Mouse (Mus musculus) embryo, embryonic 11 days (tissue): ENCODE results near the gene Gm572.

Source experiments
- DNase-seq: peaks from one replicate; pipeline ENCODE4 v3.0.0-alpha.2; 2015

The Gm572 gene

GRCm38 (mm10) chr4:148667006-148667755 lies 24.1 kb downstream of the Gm572 start:
- no peak for DNase-seq

- no peak for DNase-seq
Measured at GRCm38 (mm10) chr4:148671230-148671947, 28.3 kb downstream of the Gm572 start.

DNA sequence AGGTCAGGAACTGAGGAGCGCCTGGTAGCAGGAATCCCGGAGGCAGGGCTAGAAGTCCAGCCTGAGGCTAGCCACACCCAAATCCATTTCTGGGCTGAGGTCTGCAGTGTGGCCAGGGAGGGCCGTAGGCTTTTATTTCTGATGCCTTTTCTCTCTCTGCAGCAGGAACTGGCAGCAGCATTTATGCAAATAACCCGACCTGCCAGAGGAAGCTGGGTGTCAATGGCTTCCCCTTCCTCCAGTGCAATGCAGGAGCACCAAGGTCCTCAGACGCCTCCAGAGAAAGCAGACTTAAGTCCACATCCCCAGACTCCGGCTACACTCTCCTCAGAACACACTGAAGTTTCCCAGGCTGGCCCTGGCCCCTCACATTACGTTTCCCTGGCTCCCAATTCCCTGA lies 31.9 kb downstream of the Gm572 start:
- DNase-seq, result no peak

DNA sequence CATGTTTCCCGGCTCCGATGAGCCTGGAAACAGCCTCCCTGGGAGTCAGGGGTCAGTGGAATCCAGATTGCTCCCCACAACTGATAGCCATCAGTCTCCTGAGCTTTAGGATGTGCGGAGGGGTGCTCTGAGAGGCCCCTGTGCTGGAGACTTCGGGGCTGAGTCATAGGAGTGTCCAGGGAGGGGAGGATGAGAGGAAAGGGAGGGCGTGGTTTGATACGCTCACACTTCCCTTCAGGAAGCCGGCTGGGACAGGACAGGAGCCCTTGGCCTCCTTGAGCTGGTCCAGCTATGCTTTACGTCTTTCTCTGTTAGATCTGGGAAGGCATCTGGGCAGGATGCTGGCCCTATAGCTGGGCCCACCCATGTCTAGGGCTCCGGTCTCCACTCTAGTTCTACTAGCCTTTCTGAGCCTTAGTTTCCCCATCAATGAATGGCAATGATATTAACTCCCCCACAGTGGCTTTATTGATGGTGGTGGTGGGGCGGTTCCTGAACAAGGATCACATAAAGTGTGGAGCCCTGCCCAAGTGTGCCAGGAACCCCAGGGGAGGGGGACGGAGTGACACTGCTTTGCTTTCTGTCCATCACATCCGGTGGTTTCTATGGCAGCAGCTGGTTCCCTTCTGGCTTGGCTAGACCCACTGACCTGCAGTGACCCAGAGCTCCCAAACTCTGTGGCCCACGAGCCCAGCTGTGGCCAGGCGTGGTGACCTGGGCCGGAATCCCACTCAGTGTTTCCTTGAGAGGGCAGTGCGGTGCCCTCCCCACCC lies 33.3 kb downstream of the Gm572 start:
- peak; percentile 71 for DNase-seq

DNA sequence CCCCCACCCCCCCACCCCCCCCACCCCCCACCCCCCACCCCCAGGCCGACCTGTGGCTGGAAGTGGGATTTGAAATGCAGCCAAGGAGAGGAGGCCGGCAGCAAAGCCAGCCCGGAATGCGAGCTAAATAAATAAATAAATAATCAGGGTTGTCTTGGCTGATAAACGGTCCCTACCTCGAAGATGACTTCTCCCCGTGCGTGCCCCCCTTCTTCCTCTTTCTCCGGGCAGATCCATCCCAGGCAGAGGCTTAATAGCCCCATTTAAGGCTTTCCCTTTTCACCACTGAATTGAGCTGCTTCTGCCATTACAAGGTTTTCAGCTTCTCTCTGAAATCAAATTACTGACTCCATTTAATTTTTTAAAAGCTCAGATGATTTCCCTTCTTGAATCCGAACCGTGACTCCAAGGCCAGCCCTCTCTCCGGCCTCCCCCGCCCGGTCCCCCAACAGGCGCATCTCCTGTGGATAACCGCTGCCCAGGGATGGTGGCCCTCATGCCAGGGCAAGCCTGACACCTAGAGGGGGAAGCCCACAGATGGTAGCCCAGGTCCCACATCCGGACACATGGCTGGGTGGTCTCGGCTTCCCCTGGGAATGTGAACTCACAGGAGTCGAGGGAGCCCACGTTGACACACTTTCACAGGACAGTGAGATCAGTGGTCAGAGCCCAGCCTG lies 34.0 kb downstream of the Gm572 start:
- DNase-seq, result no peak

DNA sequence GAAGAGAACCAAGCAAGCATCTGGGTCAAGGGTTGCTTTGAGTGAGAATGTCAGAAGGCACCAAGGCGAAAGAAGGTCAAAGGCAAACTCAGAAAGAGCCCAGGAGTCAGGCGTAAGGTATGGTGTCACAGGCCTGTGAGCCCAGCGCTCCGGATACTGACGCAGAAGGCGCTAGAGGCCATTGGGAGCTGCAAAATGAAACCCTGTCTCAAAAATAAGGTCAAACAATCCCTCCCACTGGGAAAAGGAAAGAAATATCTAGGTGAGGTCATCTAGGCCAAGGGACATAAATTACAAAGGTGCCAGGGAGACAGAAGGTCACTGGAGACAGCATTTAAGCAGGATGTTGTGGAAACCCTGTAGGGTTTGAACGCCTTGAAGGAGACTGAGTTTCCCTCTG lies 35.0 kb downstream of the Gm572 start:
- DNase-seq, result no peak

DNA sequence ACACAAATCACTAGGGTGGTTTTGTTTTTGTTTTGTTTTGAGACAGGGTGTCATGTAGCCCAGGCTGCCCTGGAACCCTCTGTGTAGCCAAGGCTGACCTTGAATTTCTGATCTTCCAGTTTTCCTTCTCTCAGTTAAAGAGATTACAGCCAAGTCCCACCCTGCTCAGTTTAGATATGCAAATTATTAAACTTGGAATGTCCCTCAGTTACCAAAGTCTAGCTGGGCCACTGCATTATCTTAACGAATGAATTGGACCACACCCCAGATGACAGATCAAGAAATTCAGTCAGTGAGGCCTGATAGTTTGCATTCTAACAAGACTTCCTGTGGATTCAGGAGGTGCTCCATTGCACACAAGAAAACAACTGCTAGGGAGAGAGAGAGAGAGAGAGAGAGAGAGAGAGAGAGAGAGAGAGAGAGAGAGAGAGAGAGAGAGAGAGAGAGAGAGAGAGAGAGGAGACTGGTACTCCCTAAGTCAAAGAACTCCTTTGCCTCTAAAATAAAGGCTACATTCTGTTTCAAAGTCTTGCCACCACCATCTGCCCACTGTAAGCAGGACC lies 37.5 kb downstream of the Gm572 start:
- DNase-seq, result no peak

- peak; percentile 73 for DNase-seq
Measured at GRCm38 (mm10) chr4:148681429-148681828, 38.3 kb downstream of the Gm572 start.

GRCm38 (mm10) chr4:148682961-148683360 lies 39.8 kb downstream of the Gm572 start:
- DNase-seq, result no peak

DNA sequence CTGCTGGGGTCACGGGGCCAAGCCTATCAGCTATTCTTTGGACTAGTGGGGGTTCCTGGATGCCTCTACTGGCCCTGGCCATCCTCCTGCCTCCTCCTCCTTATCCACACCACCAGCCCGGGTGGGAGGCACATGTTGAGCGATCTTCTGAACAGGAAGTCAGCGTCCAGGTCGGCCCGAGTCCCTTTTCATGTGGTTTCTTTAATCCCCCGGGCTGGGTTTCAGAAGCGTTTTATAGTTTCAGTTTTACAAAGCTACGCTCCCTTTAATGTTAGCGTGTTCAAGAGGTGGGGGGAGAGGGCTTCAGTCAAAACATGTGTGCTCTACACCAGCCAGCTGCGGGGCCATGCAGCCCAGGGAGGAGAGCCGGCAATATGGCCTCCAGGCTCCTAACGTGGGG lies 40.4 kb downstream of the Gm572 start:
- DNase-seq, result no peak

DNA sequence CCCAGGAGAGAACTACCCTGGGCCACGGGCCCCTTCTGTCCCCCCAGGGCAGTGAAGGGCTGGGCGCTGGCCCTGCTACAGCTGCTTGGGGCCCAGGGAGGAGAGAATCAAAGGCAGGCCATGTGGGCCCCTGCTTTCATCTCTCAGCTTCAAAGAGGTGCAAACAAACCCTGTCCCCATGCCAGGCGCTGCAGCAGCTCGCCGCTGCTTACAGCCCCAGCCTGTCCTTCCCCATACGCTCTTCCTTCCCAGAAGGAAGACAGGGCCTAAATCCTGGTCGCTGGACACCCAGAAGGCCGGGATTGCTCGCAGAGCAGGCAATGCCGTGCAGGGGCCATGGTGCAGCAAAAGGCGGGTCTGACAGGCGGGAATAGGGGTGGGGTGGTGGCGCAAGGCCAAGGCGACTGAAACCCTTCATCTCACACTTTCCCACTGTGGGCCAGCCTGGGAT lies 43.4 kb downstream of the Gm572 start:
- DNase-seq, result no peak

DNA sequence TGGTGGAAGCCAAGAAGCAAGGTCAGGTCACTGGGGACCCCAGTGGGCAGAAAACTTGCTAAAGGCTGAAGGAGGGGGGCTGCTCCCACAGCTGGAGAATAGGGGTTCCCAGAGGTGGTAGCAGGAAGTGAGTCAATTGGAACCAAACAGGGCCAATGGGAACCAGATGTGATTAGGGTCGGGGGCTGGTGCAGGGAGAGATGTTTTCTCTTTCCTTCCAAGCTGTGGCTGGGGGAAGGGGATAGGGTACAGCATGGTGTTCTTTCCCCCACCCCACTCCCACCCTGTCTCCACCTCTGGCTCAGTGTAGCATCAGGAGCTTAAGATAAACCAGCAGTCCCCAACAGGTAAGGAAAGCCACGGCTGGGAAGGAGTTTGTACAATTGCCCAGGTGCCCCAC lies 45.0 kb downstream of the Gm572 start:
- DNase-seq, result no peak

- DNase-seq, result no peak
Measured at GRCm38 (mm10) chr4:148691185-148691584, 48.1 kb downstream of the Gm572 start.

DNA sequence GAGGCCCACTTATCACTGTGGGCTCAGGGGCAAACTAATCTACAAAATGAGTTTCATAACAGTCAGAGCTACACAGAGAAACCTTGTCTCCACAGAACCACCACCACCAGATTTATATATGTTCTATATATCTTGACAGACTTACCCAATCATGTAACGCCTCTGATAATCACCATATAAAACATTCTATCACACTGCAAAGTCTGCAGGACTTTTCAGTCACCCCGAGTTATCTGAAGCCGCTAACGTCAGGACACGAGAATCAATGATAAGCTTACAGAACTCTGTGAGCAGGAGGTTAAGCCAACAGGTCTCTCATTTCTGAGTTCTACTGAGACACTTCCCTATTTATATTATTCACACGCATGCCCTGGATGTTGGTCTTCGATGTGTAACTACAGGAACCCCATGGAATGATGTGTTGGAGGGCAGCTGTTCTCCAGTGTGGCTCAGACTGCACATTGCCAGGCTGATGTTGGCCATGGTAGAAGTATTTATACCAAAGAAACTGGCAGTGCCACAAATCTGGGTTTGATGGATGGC lies 50.4 kb downstream of the Gm572 start:
- no peak for DNase-seq

GRCm38 (mm10) chr4:148704756-148705155 lies 61.6 kb downstream of the Gm572 start:
- DNase-seq, result peak; percentile 79

- peak; percentile 65 for DNase-seq
Measured at GRCm38 (mm10) chr4:148708836-148709235, 65.7 kb downstream of the Gm572 start.

- no peak for DNase-seq
Measured at GRCm38 (mm10) chr4:148710446-148710845, 67.3 kb downstream of the Gm572 start.

DNA sequence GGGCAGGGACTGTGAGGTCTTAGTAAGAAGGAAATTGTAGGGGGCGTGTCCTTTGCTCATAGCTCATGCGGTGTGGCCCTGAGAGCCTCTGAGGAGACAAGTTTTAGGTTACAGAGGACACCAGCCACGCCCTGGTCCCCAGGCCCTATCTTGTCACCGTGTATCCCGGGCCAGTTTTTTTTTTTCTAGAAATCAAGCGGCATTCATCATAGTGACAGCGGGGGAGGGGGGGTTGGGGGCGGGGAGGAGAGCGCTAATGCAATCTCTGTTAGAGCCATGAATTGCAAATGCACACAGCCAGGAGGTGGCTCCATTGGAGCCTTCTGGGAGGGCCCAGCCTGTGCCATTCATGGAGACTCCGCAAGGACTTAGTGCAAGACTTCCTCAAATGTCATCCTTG lies 68.2 kb downstream of the Gm572 start:
- peak; percentile 71 for DNase-seq

GRCm38 (mm10) chr4:148712632-148713031 lies 69.5 kb downstream of the Gm572 start:
- DNase-seq, result peak; percentile 21

GRCm38 (mm10) chr4:148714064-148714463 lies 70.9 kb downstream of the Gm572 start:
- peak; percentile 27 for DNase-seq

- DNase-seq, result no peak
Measured at GRCm38 (mm10) chr4:148714739-148715138, 71.6 kb downstream of the Gm572 start.

DNA sequence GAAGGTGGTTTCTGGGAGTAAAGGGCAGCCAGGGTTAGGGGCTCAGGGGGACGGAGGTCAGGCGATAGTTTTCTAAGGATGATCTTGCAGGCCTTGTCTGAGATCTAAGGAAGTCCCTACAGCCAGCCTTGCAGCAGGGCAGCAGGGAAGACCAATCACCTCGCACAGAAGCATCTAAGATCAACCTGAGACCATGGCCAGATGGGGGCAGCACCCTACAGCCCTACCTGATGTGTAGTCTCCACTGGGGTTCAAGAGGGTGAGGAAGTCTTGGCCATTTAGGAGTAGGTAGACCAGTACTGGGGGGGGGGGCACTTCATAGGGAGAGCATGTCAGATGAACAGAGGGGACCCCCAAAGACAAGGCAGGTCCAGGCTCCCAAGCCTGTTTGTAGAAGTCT lies 72.3 kb downstream of the Gm572 start:
- no peak for DNase-seq
